Mouse (Mus musculus) stomach, postnatal 0 days (tissue): Measurements from ENCODE around the gene Elavl2.

Experiments used
- CTCF ChIP-seq: IDR thresholded peaks from 2 replicates; pipeline ENCODE4 v1.5.1; 2016; ENCODE audit warnings: antibody characterized with exemption, low read depth, mild to moderate bottlenecking, moderate library complexity
- EP300 ChIP-seq: optimal IDR thresholded peaks from 2 replicates; pipeline ENCODE3; 2016; ENCODE audit warnings: antibody characterized with exemption

- no peak for TF ChIP-seq CTCF
- no peak for TF ChIP-seq EP300
These were observed 170.1 kb downstream of the Elavl2 start for GRCm38 (mm10) chr4:91230439-91230863.
